Mouse (Mus musculus) spleen, postnatal 10 days (tissue): ENCODE results near the gene Nr1h5.
A peak's percentile ranks its signal among the peaks of the same experiment; 100 is the strongest.

Source experiments
- DNase-seq, 2 experiments: peaks; one replicate each; pipeline ENCODE4 v3.0.0; 2021 to 2022; ENCODE audit warnings: low spot score in 2 of 2

Gene Nr1h5

GRCm38 (mm10) chr3:102964033-102964432 lies at the start of gene Nr1h5:
Gene Nr1h5 (minus strand): TSS chr3:102964133.
- no peak for DNase-seq

GRCm38 (mm10) chr3:103001595-103001994 lies 37.7 kb upstream of the Nr1h5 start:
- DNase-seq: no peak

GRCm38 (mm10) chr3:102997591-102997990 lies 33.7 kb upstream of the Nr1h5 start:
- no peak for DNase-seq

GRCm38 (mm10) chr3:102997036-102997435 lies 33.1 kb upstream of the Nr1h5 start:
- no peak for DNase-seq

- peak; percentile 85 to 95 for DNase-seq
Measured at GRCm38 (mm10) chr3:102995605-102996321, 31.8 kb upstream of the Nr1h5 start, which contains the start of gene Sike1. Gene Sike1 (plus strand): TSS chr3:102995708.

GRCm38 (mm10) chr3:102995233-102995604 lies 31.3 kb upstream of the Nr1h5 start:
- no peak for DNase-seq

- no peak for DNase-seq
Measured at GRCm38 (mm10) chr3:102992936-102993335, 29.0 kb upstream of the Nr1h5 start.

GRCm38 (mm10) chr3:102991041-102991440 lies 27.1 kb upstream of the Nr1h5 start:
- no peak for DNase-seq

GRCm38 (mm10) chr3:102980349-102980736 lies 16.4 kb upstream of the Nr1h5 start:
- DNase-seq: no peak

- DNase-seq: no peak
Measured at GRCm38 (mm10) chr3:102979550-102980348, 15.8 kb upstream of the Nr1h5 start.

- DNase-seq: no peak
Measured at GRCm38 (mm10) chr3:102976906-102977305, 13.0 kb upstream of the Nr1h5 start.

- DNase-seq: no peak
Measured at GRCm38 (mm10) chr3:102970508-102970907, 6.6 kb upstream of the Nr1h5 start.

- DNase-seq: no peak
Measured at GRCm38 (mm10) chr3:102970067-102970466, 6.1 kb upstream of the Nr1h5 start.

- no peak for DNase-seq
Measured at GRCm38 (mm10) chr3:102955596-102955995, 8.3 kb downstream of the Nr1h5 start.

GRCm38 (mm10) chr3:102955143-102955542 lies 8.8 kb downstream of the Nr1h5 start:
- no peak for DNase-seq

- DNase-seq: no peak
Measured at GRCm38 (mm10) chr3:102954476-102954875, 9.5 kb downstream of the Nr1h5 start.

GRCm38 (mm10) chr3:102946861-102947260 lies 17.1 kb downstream of the Nr1h5 start:
- peak in 1 of 2 experiments; percentile 54 for DNase-seq

- no peak for DNase-seq
Measured at GRCm38 (mm10) chr3:102946312-102946711, 17.6 kb downstream of the Nr1h5 start.

- no peak for DNase-seq
Measured at GRCm38 (mm10) chr3:102938100-102938499, 25.8 kb downstream of the Nr1h5 start.

- no peak for DNase-seq
Measured at GRCm38 (mm10) chr3:102935451-102936354, 28.2 kb downstream of the Nr1h5 start, which contains the start of gene Sycp1. Gene Sycp1 (minus strand): TSS chr3:102936100.

- no peak for DNase-seq
Measured at GRCm38 (mm10) chr3:102899136-102899535, 64.8 kb downstream of the Nr1h5 start.
